Mouse (Mus musculus) Patski (cell line): ENCODE measurements around the gene P2ry13. TPM values are rescaled to one million over a fixed set of nuclear protein-coding genes. Genes with fewer than 3 reads are reported as not detected.
A peak's percentile ranks its signal among the peaks of the same experiment; 100 is the strongest.

Experiments used
- ATAC-seq: fragments of 100-300 bp; one replicate; pipeline ENCODE4 v1.8.0; 2021
- CTCF ChIA-PET: fragments of 350-600 bp; sonication (Branson Sonifier 250); formaldehyde crosslinking; loops from one replicate; lab custom pipeline; 2022; ENCODE audit warnings: inconsistent platforms; lab: Charles Lee
- POLR2A ChIA-PET: fragments of 350-600 bp; sonication (Branson Sonifier 250); formaldehyde crosslinking; loops from one replicate; lab custom pipeline; 2022; ENCODE audit warnings: antibody characterized with exemption, inconsistent platforms; lab: Charles Lee
- DNase-seq: peaks from one replicate; pipeline ENCODE4 v3.0.0-alpha.2; 2011; ENCODE audit warnings: low read depth, low spot score
- H3K27me3 ChIP-seq: fragments of 371-371 bp; one replicate; pipeline ENCODE4 v1.5.1; 2021
- CTCF ChIP-seq: fragments of 100-300 bp; IDR thresholded peaks from one replicate; pipeline ENCODE4 v1.5.1; 2021
- in situ Hi-C: fragments of 300-500 bp; cut with MboI; formaldehyde crosslinking; loops from 3 replicates; pipeline ENCODE4 v1.11.1; 2018; ENCODE audit warnings: low pct_unique_long_range_greater_than_20kb, mixed read lengths
- polyA plus RNA-seq: library from polyadenylated mRNA; unstranded; gene quantifications from one replicate; pipeline ENCODE4 v1.2.3, GENCODE M21; 2021

P2ry13 gene
- polyA plus RNA-seq, 1 experiment from 2014 or later, result not detected

DNA sequence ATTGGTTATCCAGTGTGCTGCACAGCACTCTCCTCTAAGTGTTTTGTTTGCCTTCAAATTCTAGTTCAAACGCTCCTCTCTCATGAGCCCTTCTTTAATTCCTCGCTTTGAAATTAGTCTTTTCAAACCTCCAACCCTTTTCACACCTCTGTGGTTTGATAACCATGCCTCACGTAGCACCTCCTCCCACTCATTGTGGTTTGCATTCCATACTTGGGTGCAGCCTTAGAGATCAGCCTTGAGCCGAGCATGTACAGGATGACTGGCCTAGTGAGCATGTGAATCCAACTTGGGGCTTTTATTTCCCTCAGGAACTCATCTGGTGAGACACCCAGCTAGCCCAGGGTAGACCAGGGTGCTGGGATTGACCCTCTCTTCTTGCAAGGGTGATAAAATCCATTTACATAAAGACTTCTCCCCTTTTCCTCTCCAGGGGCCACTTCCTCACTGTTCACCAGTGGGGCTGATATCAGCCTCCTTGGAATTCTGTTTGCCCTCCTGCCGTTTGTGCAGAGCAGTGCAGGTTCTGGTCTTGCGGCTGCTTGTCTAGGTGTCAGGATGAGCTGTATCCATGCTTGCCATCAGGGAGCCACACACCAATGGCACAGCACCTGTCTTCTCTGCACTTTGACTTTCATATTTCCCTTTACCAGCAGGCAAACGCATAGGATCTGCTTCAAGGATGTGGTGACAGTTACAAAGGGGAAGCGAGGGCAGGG, 6.7 kb downstream of the P2ry13 start:
- no peaks in the 10 kb centered on the region for H3K27me3 ChIP-seq
- ATAC-seq (peak; percentile 91), DNase-seq (no peak)
- ChIA-PET CTCF (interaction anchor here (0.8 to 3.7 kb wide), 5 partner anchors 10 to 84 kb away, joined by 3 to 17 read pairs (median 3); no protein-coding TSS in a partner anchor), POLR2A (interaction anchor here (1.1 kb wide), 1 partner anchor 13 kb away, joined by 3 read pairs; no protein-coding TSS in a partner anchor)
- no peak for TF ChIP-seq CTCF
- in situ Hi-C loops, result no loop called here

DNA sequence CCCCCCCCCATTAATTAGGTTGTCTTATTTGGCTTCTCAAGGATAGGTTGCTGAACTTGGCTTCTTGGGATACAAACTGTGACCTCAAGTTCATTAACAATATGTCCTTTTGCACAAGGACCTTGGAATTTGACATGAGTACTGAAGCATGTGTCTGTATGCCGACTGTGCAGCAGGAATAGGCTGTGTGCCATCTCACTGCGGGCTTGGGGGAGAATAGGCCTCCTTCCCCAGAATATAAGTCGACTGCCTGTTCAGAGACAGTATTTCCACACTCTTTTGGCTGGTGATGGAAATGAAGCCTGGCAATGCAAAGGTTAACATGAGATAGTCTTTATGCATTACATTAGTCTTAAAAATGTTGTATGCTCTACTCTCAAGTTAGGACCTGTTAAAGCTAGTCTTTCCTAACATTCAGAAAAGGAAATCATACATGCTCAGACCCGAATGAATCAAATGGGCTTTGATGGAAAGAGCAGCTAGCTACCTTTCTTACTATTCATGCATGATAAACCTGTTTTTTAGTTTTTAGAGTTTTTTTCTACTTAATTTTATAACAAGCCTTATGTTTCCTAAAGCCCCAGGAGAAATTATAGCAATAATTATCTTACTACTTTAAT, 13.2 kb downstream of the P2ry13 start:
- in situ Hi-C loops, result loop anchor here (25.0 kb wide), 1 partner anchor 665 kb away; the partner anchor contains the start of gene Gm8298
- DNase-seq (no peak), ATAC-seq (no peak)
- no peak for TF ChIP-seq CTCF
- ChIA-PET POLR2A (no interaction called here), CTCF (no interaction called here)
- H3K27me3 ChIP-seq, result no peaks in the 10 kb centered on the region

DNA sequence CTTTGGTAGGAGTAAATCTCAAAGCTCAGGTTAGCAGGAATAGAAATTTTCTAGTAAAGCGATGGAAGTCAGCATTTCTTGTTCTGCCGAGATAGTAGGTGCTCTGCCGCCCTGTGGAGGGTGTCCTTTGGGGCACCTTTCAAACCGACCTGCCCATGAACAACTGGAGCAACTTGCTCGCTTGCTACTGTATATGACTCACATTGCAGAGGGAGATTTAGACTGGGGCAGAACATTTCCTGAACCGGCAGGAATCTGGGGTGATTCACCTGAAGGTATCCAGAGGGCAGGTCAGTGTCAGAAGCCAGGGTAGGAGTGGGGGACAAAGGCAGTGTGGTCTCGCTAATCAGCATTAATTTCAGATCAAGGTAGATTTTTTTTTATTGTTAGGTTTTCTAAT, 15.7 kb downstream of the P2ry13 start, which contains the start of gene Gpr87:
Gene Gpr87 (minus strand): TSS at position 167 of the 400 bp plus-strand sequence.
- in situ Hi-C loops, result loop anchor here (25.0 kb wide), 1 partner anchor 667 kb away; the partner anchor contains the start of gene Gm8298
- ChIA-PET POLR2A (no interaction called here), CTCF (interaction anchor here (1.1 kb wide), 1 partner anchor 10 kb away, joined by 3 read pairs; no protein-coding TSS in a partner anchor)
- ATAC-seq (no peak), DNase-seq (no peak)
- no peaks in the 10 kb centered on the region for H3K27me3 ChIP-seq
- no peak for TF ChIP-seq CTCF

DNA sequence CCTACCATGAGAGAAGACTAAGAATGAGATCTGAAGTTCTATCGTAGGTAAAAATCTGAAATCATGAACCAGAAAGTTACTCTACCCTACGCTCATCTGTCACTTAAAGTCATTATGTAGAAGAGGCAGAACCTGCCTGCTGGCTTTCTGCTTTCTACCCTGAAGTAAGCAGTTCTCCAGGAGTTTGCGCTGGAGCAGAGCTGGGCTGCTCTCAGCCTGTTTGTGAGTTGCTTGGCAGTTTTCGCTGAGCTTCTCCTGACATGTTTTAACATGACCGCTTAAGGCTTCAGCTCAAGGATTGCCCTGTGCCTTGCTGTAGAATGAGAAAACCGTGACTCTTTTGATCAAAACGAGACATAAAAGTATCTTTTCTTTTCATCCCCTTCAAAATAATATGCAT, 16.6 kb downstream of the P2ry13 start:
- no peak for TF ChIP-seq CTCF
- ChIA-PET CTCF (interaction anchor here (1.1 to 1.8 kb wide), 2 partner anchors 10 to 12 kb away, joined by 3 to 6 read pairs; no protein-coding TSS in a partner anchor), POLR2A (no interaction called here)
- ATAC-seq (no peak), DNase-seq (no peak)
- H3K27me3 ChIP-seq, result no peaks in the 10 kb centered on the region
- in situ Hi-C loops, result loop anchor here (25.0 kb wide), 1 partner anchor 668 kb away; the partner anchor contains the start of gene Gm8298

- H3K27me3 ChIP-seq, result no peaks in the 10 kb centered on the region
- CTCF ChIA-PET, result interaction anchor here (0.9 to 3.0 kb wide), 6 partner anchors 8 to 130 kb away, joined by 3 to 12 read pairs (median 6); no protein-coding TSS in a partner anchor
- no peak for DNase-seq
- TF ChIP-seq CTCF, result no peak
- no peak for ATAC-seq
- POLR2A ChIA-PET, result interaction anchor here (1.2 to 1.3 kb wide), 2 partner anchors 12 to 95 kb away, joined by 3 read pairs; no protein-coding TSS in a partner anchor
- in situ Hi-C loops, result loop anchor here (25.0 kb wide), 1 partner anchor 671 kb away; the partner anchor contains the start of gene Gm8298
These were observed 19.0 kb downstream of the P2ry13 start for GRCm38 (mm10) chr3:59191674-59192073.

DNA sequence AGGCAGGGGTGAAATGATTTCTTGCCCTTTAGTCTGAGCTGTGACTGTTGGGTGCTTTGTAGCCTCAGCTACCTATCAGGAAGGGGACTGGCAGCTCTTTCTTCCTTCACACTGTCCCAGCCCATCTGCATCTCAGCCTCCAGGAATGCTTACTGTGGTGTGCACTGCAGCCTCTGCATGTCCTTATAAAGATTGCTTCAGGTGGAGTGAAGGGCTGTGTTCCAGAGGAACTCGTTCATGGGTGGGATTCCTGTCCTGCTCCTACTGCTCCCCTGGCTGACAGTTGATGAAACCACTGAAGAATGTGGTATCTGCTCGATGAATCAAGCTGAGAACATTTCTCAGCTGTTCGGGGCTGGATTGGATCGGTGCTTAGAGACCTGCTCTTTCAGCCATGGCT, 23.3 kb downstream of the P2ry13 start:
- no peak for TF ChIP-seq CTCF
- H3K27me3 ChIP-seq, result no peaks in the 10 kb centered on the region
- ChIA-PET CTCF (interaction anchor here (1.1 kb wide), 1 partner anchor 24 kb away, joined by 3 read pairs; no protein-coding TSS in a partner anchor), POLR2A (no interaction called here)
- in situ Hi-C loops, result loop anchor here (25.0 kb wide), 1 partner anchor 675 kb away; the partner anchor contains the start of gene Gm8298
- ATAC-seq, result peak; percentile 85
- no peak for DNase-seq

GRCm38 (mm10) chr3:59185662-59186061, 25.0 kb downstream of the P2ry13 start:
- no peaks in the 10 kb centered on the region for H3K27me3 ChIP-seq
- in situ Hi-C loops, result loop anchor here (25.0 kb wide), 1 partner anchor 677 kb away; the partner anchor contains the start of gene Gm8298
- ChIA-PET POLR2A (no interaction called here), CTCF (interaction anchor here (1.3 kb wide), 2 partner anchors 11 to 20 kb away, joined by 4 to 5 read pairs; no protein-coding TSS in a partner anchor)
- DNase-seq (no peak), ATAC-seq (no peak)
- no peak for TF ChIP-seq CTCF

- ATAC-seq (no peak), DNase-seq (no peak)
- in situ Hi-C loops, result loop anchor here (25.0 kb wide), 1 partner anchor 680 kb away; the partner anchor contains the start of gene Gm8298
- H3K27me3 ChIP-seq, result no peaks in the 10 kb centered on the region
- CTCF ChIA-PET, result interaction anchor here (0.8 to 2.1 kb wide), 9 partner anchors 9 to 96 kb away, joined by 3 to 8 read pairs (median 4); no protein-coding TSS in a partner anchor
- TF ChIP-seq CTCF, result no peak
- POLR2A ChIA-PET, result no interaction called here
These were observed 28.6 kb downstream of the P2ry13 start for GRCm38 (mm10) chr3:59182129-59182528.

DNA sequence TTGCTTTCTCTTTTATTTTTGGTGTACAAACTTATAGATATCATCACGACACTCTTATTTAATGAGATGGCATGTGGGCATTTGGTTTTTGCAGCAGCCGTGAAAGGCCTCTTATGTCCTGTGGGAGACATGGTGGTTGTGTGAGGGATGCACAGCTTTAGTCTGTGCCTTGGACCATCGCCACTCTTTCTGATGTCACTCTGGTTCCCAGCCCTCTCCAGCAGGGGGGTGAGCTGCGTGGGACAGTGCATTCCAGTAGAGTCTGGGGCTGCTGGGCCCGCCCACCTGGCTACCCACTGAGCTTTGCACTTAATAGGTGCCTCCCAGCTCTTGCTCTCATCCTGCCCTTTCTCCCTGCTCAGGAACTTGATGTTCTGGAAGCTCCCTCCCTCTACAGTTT, 29.5 kb downstream of the P2ry13 start:
- H3K27me3 ChIP-seq, result no peaks in the 10 kb centered on the region
- ATAC-seq, result no peak

DNA sequence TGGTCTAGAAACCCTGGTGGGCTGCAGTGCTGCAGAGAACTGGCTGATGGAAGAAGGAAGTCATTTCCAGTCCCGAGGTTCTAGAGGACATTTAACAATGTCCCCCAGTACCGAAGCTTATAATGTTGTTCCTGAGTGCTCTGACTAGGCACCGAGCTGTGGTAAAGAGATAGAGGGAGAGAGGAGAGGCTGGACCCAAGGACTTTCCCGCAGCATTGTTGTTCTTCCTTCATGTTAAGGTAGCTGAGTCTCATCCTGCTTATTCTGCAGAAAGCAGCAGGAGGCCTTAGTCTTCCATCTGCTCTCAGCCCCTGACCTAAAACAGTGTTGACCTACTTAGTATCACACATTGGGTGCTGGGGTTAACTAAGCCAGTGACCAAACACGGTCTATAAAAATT, 33.8 kb downstream of the P2ry13 start:
- DNase-seq (no peak), ATAC-seq (no peak)
- in situ Hi-C loops, result loop anchor here (25.0 kb wide), 1 partner anchor 685 kb away; the partner anchor contains the start of gene Gm8298
- H3K27me3 ChIP-seq, result no peaks in the 10 kb centered on the region
- CTCF ChIA-PET, result interaction anchor here (1.1 to 2.4 kb wide), 8 partner anchors 12 to 127 kb away, joined by 3 to 7 read pairs (median 3); no protein-coding TSS in a partner anchor
- no peak for TF ChIP-seq CTCF
- POLR2A ChIA-PET, result no interaction called here

More for the DNA sequence above, 29.5 kb downstream of the P2ry13 start:
- CTCF ChIA-PET, result interaction anchor here (1.0 to 2.1 kb wide), 6 partner anchors 10 to 97 kb away, joined by 3 to 8 read pairs (median 5); no protein-coding TSS in a partner anchor
- no peak for DNase-seq
- TF ChIP-seq CTCF, result no peak
- POLR2A ChIA-PET, result no interaction called here
- in situ Hi-C loops, result loop anchor here (25.0 kb wide), 1 partner anchor 681 kb away; the partner anchor contains the start of gene Gm8298
